Mouse (Mus musculus) liver, embryonic 12.5 days (tissue): Measurements from ENCODE around the gene Apex1. TPM values are rescaled to one million over a fixed set of nuclear protein-coding genes. Genes with fewer than 3 reads are reported as not detected.
"Not testable (repeated sequence)": the region's sequence is repeated elsewhere in the genome, so short reads cannot be mapped to it uniquely, and the experiment has no call there.

Experiments
- ATAC-seq: fragments of 200-750 bp; cut with Nextera tagmentation; 2 replicates; pipeline ENCODE4 v1.8.0; 2017; ENCODE audit warnings: moderate number of reproducible peaks, mild to moderate bottlenecking, moderate library complexity
- H3K27ac ChIP-seq: fragments of 300-500 bp; sonication (generic); 2 replicates; pipeline ENCODE4 v1.5.1; 2016; ENCODE audit warnings: mild to moderate bottlenecking
- H3K27me3 ChIP-seq: fragments of 300-500 bp; sonication (generic); replicated peaks from 2 replicates; pipeline ENCODE4 v1.6.1; 2016; ENCODE audit warnings: mild to moderate bottlenecking, moderate library complexity
- H3K36me3 ChIP-seq: fragments of 300-500 bp; sonication (generic); 2 replicates; pipeline ENCODE4 v1.6.1; 2016; ENCODE audit warnings: mild to moderate bottlenecking, moderate library complexity
- H3K4me1 ChIP-seq: fragments of 300-500 bp; sonication (generic); 2 replicates; pipeline ENCODE4 v1.6.1; 2016
- H3K4me2 ChIP-seq: fragments of 300-500 bp; sonication (generic); 2 replicates; pipeline ENCODE4 v1.6.1; 2016; ENCODE audit warnings: mild to moderate bottlenecking, moderate library complexity
- H3K4me3 ChIP-seq: fragments of 300-500 bp; sonication (generic); 2 replicates; pipeline ENCODE4 v1.5.1; 2016; ENCODE audit warnings: mild to moderate bottlenecking, moderate library complexity
- H3K9ac ChIP-seq: fragments of 300-500 bp; sonication (generic); 2 replicates; pipeline ENCODE4 v1.6.1; 2016; ENCODE audit warnings: mild to moderate bottlenecking, moderate library complexity
- H3K9me3 ChIP-seq: fragments of 300-500 bp; sonication (generic); replicated peaks from 2 replicates; pipeline ENCODE4 v1.6.1; 2016; ENCODE audit warnings: mild to moderate bottlenecking, moderate library complexity
- WGBS: fragments of 180-500 bp; shearing (Covaris S2); methylation state at CpG from one replicate; pipeline ENCODE4 v1.1.7; 2016; ENCODE audit not compliant: insufficient replicate concordance; 5-methylcytosine and 5-hydroxymethylcytosine counted together
- polyA plus RNA-seq: library from polyadenylated mRNA; unstranded; fragments of >200 nt; fragmentation: Nextera tagmentation; extraction: Ambion mirVana; gene quantifications from 2 replicates; pipeline ENCODE4 v1.2.1, GENCODE M21; 2016

Apex1 gene
- polyA plus RNA-seq, 1 experiment from 2014 or later: 147 TPM

GRCm38 (mm10) chr14:50930754-50931492 is 6.2 kb downstream of the Apex1 start, which contains the start of the genes Pip4p1 and Pnp:
Gene Pip4p1 (minus strand): TSS chr14:50930856.
Gene Pnp (plus strand): TSS chr14:50931082.
- under 1% methylated on average over 68 of the region's 68 CpGs for WGBS
- H3K4me2 ChIP-seq: peak within 1 kb of the TSS; percentile 94
- peak within 1 kb of the TSS; percentile 94 for H3K27ac ChIP-seq
- H3K4me1 ChIP-seq: peaks cover 45% of the 10 kb centered on the region
- ATAC-seq: peak; percentile 98
- H3K9me3 ChIP-seq: no peaks in the 10 kb centered on the region
- H3K36me3 ChIP-seq: peaks cover 36% of the 10 kb centered on the region
- H3K27me3 ChIP-seq: no peaks in the 10 kb centered on the region
- H3K9ac ChIP-seq: peak within 1 kb of the TSS; percentile 97
- peak within 1 kb of the TSS; percentile 93 for H3K4me3 ChIP-seq

GRCm38 (mm10) chr14:50931493-50932020 is 6.8 kb downstream of the Apex1 start:
- Histone ChIP-seq H3K4me1 (peaks cover 38% of the 10 kb centered on the region), H3K4me3 (peak overlapping the region; percentile 93), H3K27ac (peak overlapping the region; percentile 94), H3K9ac (peak overlapping the region; percentile 76), H3K9me3 (no peaks in the 10 kb centered on the region), H3K27me3 (no peaks in the 10 kb centered on the region), H3K36me3 (peaks cover 30% of the 10 kb centered on the region), H3K4me2 (peak overlapping the region; percentile 94)
- 11% methylated on average over 12 of the region's 12 CpGs for WGBS
- ATAC-seq: no peak

- Histone ChIP-seq H3K9me3 (no peaks in the 10 kb centered on the region), H3K27ac (no peak overlapping the region), H3K4me3 (no peak overlapping the region), H3K27me3 (no peaks in the 10 kb centered on the region), H3K36me3 (no peaks in the 10 kb centered on the region), H3K4me1 (peaks cover 7% of the 10 kb centered on the region), H3K9ac (no peak overlapping the region), H3K4me2 (no peak overlapping the region)
- WGBS: 50% methylated on average over 1 of the region's 1 CpGs
- ATAC-seq: no peak
These were observed 11.9 kb downstream of the Apex1 start for GRCm38 (mm10) chr14:50936649-50937048.

- Histone ChIP-seq H3K27me3 (no peaks in the 10 kb centered on the region), H3K4me2 (no peak overlapping the region), H3K4me1 (no peaks in the 10 kb centered on the region), H3K4me3 (no peak overlapping the region), H3K9me3 (no peaks in the 10 kb centered on the region), H3K27ac (no peak overlapping the region), H3K9ac (no peak overlapping the region), H3K36me3 (no peaks in the 10 kb centered on the region)
- ATAC-seq: no peak
- WGBS: 84% methylated on average over 3 of the region's 3 CpGs
These were observed 13.5 kb downstream of the Apex1 start for GRCm38 (mm10) chr14:50938119-50938908.

GRCm38 (mm10) chr14:50938940-50939339 is 14.2 kb downstream of the Apex1 start:
- Histone ChIP-seq H3K27me3 (no peaks in the 10 kb centered on the region), H3K9me3 (no peaks in the 10 kb centered on the region), H3K27ac (no peak overlapping the region), H3K4me1 (peaks cover 4% of the 10 kb centered on the region), H3K9ac (no peak overlapping the region), H3K4me3 (no peak overlapping the region), H3K4me2 (peak overlapping the region; percentile 9; the same call in 1 of the 2 replicates), H3K36me3 (no peaks in the 10 kb centered on the region)
- 8% methylated on average over 2 of the region's 2 CpGs for WGBS
- no peak for ATAC-seq

- H3K36me3 ChIP-seq: peaks cover 15% of the 10 kb centered on the region
- H3K9me3 ChIP-seq: no peaks in the 10 kb centered on the region
- H3K27ac ChIP-seq: peak within 1 kb of the TSS; percentile 92
- no peaks in the 10 kb centered on the region for H3K27me3 ChIP-seq
- H3K4me2 ChIP-seq: peak within 1 kb of the TSS; percentile 80
- H3K9ac ChIP-seq: peak within 1 kb of the TSS; percentile 83
- 7% methylated on average over 31 of the region's 31 CpGs for WGBS
- H3K4me1 ChIP-seq: peaks cover 17% of the 10 kb centered on the region
- ATAC-seq: peak; percentile 98
- H3K4me3 ChIP-seq: peak within 1 kb of the TSS; percentile 75
These were observed 19.3 kb downstream of the Apex1 start, which contains the start of gene Gm49342 for GRCm38 (mm10) chr14:50943932-50944667. Gene Gm49342 (plus strand): TSS chr14:50944517.

- Histone ChIP-seq H3K27ac (peak overlapping the region; percentile 92), H3K4me2 (peak overlapping the region; percentile 80), H3K4me1 (peaks cover 17% of the 10 kb centered on the region), H3K4me3 (peak overlapping the region; percentile 75), H3K36me3 (peaks cover 20% of the 10 kb centered on the region), H3K9ac (peak overlapping the region; percentile 83)
- H3K27me3 ChIP-seq, H3K9me3 ChIP-seq: not testable (repeated sequence)
- peak; percentile 91 for ATAC-seq
- under 1% methylated on average over 15 of the region's 15 CpGs for WGBS
These were observed 19.9 kb downstream of the Apex1 start for GRCm38 (mm10) chr14:50944668-50945033.

- Histone ChIP-seq H3K4me3 (peak overlapping the region; percentile 75), H3K36me3 (peaks cover 22% of the 10 kb centered on the region), H3K9ac (peak overlapping the region; percentile 83), H3K4me2 (peak overlapping the region; percentile 80), H3K4me1 (peaks cover 17% of the 10 kb centered on the region), H3K27ac (peak overlapping the region; percentile 92)
- ATAC-seq, H3K27me3 ChIP-seq, H3K9me3 ChIP-seq: not testable (repeated sequence)
- WGBS: 7% methylated on average over 6 of the region's 6 CpGs
These were observed 20.3 kb downstream of the Apex1 start for GRCm38 (mm10) chr14:50945081-50945480.

GRCm38 (mm10) chr14:50945526-50945925 is 20.8 kb downstream of the Apex1 start:
- Histone ChIP-seq H3K4me1 (peaks cover 17% of the 10 kb centered on the region), H3K27ac (peak overlapping the region; percentile 92), H3K4me3 (peak overlapping the region; percentile 75), H3K4me2 (peak overlapping the region; percentile 80), H3K36me3 (peaks cover 26% of the 10 kb centered on the region), H3K9ac (peak overlapping the region; percentile 83)
- not testable (repeated sequence) for H3K27me3 ChIP-seq, ATAC-seq, H3K9me3 ChIP-seq
- 10% methylated on average over 3 of the region's 3 CpGs for WGBS

- H3K9me3 ChIP-seq: no peaks in the 10 kb centered on the region
- peaks cover 29% of the 10 kb centered on the region for H3K36me3 ChIP-seq
- H3K4me1 ChIP-seq: peaks cover 29% of the 10 kb centered on the region
- no peak overlapping the region for H3K27ac ChIP-seq
- H3K9ac ChIP-seq: no peak overlapping the region
- WGBS: 78% methylated on average over 10 of the region's 10 CpGs
- no peak for ATAC-seq
- H3K4me2 ChIP-seq: peak overlapping the region; percentile 61; the same call in 1 of the 2 replicates
- no peaks in the 10 kb centered on the region for H3K27me3 ChIP-seq
- no peak overlapping the region for H3K4me3 ChIP-seq
These were observed 30.7 kb downstream of the Apex1 start for GRCm38 (mm10) chr14:50955487-50955886.

- not testable (repeated sequence) for H3K9me3 ChIP-seq, H3K27me3 ChIP-seq
- Histone ChIP-seq H3K9ac (peak within 1 kb of the TSS; percentile 46), H3K4me1 (peaks cover 29% of the 10 kb centered on the region), H3K36me3 (peaks cover 24% of the 10 kb centered on the region), H3K27ac (peak within 1 kb of the TSS; percentile 76), H3K4me2 (peak within 1 kb of the TSS; percentile 61), H3K4me3 (peak within 1 kb of the TSS; percentile 45)
- 16% methylated on average over 19 of the region's 19 CpGs for WGBS
- peak; percentile 79 for ATAC-seq
These were observed 31.3 kb downstream of the Apex1 start, which contains the start of gene Pnp2 for GRCm38 (mm10) chr14:50955942-50956508. Gene Pnp2 (plus strand): TSS chr14:50955992.
